Mouse (Mus musculus): Measurements from ENCODE around the gene Dlx4.

- TF ChIP-seq CTCF (IDR thresholded peaks at IDR 0.05; ENCODE audit: extremely low read depth, insufficient read depth, insufficient read length, insufficient replicate concordance) (no peak), POLR2A (IDR thresholded peaks at IDR 0.05; ENCODE audit: low read depth, low read length) (no peak)
Observed at GRCm38 (mm10) chr11:95144946-95145483, 1.0 kb downstream of the Dlx4 start.

Data from spleen, adult 2 months (tissue).